Mouse (Mus musculus): Measurements from ENCODE around the gene Eml4. TPM values are rescaled to one million over a fixed set of nuclear protein-coding genes. Genes with fewer than 3 reads are reported as not detected.

The Eml4 gene
- polyA plus RNA-seq, 1 experiment from 2014 or later = 20.6 TPM

GRCm38 (mm10) chr17:83340895-83341524 is 9.7 kb upstream of the Eml4 start:
- no peak for DNase-seq (ENCODE audit: low spot score)

GRCm38 (mm10) chr17:83344226-83344625 is 6.5 kb upstream of the Eml4 start:
- no peak for DNase-seq (ENCODE audit: low spot score)

GRCm38 (mm10) chr17:83348056-83348822 is 2.5 kb upstream of the Eml4 start:
- no peak for DNase-seq (ENCODE audit: low spot score)

- DNase-seq (ENCODE audit: low spot score) = peak; percentile 62
Measured at GRCm38 (mm10) chr17:83351119-83351531, 394 bp downstream of the Eml4 start.

- peak; percentile 39 for DNase-seq (ENCODE audit: low spot score)
Measured at GRCm38 (mm10) chr17:83351601-83352413, 1.1 kb downstream of the Eml4 start.

- no peak for DNase-seq (ENCODE audit: low spot score)
Measured at GRCm38 (mm10) chr17:83352456-83352855, 1.7 kb downstream of the Eml4 start.

GRCm38 (mm10) chr17:83353011-83353410 is 2.3 kb downstream of the Eml4 start:
- DNase-seq (ENCODE audit: low spot score) = peak; percentile 6

- no peak for DNase-seq (ENCODE audit: low spot score)
Measured at GRCm38 (mm10) chr17:83353460-83353859, 2.7 kb downstream of the Eml4 start.

- DNase-seq (ENCODE audit: low spot score) = no peak
Measured at GRCm38 (mm10) chr17:83355481-83355880, 4.8 kb downstream of the Eml4 start.

- no peak for DNase-seq (ENCODE audit: low spot score)
Measured at GRCm38 (mm10) chr17:83359934-83360333, 9.2 kb downstream of the Eml4 start.

GRCm38 (mm10) chr17:83360796-83361566 is 10.2 kb downstream of the Eml4 start:
- DNase-seq (ENCODE audit: low spot score) = no peak

- DNase-seq (ENCODE audit: low spot score) = no peak
Measured at GRCm38 (mm10) chr17:83363081-83363480, 12.3 kb downstream of the Eml4 start.

GRCm38 (mm10) chr17:83364296-83364695 is 13.6 kb downstream of the Eml4 start:
- no peak for DNase-seq (ENCODE audit: low spot score)

- DNase-seq (ENCODE audit: low spot score) = no peak
Measured at GRCm38 (mm10) chr17:83365130-83365529, 14.4 kb downstream of the Eml4 start.

GRCm38 (mm10) chr17:83365614-83366355 is 15.1 kb downstream of the Eml4 start:
- no peak for DNase-seq (ENCODE audit: low spot score)

- DNase-seq (ENCODE audit: low spot score) = no peak
Measured at GRCm38 (mm10) chr17:83367387-83367786, 16.7 kb downstream of the Eml4 start.

GRCm38 (mm10) chr17:83374123-83374522 is 23.4 kb downstream of the Eml4 start:
- no peak for DNase-seq (ENCODE audit: low spot score)

GRCm38 (mm10) chr17:83375848-83376247 is 25.1 kb downstream of the Eml4 start:
- no peak for DNase-seq (ENCODE audit: low spot score)

GRCm38 (mm10) chr17:83376801-83377200 is 26.1 kb downstream of the Eml4 start:
- no peak for DNase-seq (ENCODE audit: low spot score)

- DNase-seq (ENCODE audit: low spot score) = no peak
Measured at GRCm38 (mm10) chr17:83377755-83378443, 27.2 kb downstream of the Eml4 start.

All from thymus, postnatal 0 days (tissue).